Mouse (Mus musculus): ENCODE data around the gene Ddx23.

Gene Ddx23

DNA sequence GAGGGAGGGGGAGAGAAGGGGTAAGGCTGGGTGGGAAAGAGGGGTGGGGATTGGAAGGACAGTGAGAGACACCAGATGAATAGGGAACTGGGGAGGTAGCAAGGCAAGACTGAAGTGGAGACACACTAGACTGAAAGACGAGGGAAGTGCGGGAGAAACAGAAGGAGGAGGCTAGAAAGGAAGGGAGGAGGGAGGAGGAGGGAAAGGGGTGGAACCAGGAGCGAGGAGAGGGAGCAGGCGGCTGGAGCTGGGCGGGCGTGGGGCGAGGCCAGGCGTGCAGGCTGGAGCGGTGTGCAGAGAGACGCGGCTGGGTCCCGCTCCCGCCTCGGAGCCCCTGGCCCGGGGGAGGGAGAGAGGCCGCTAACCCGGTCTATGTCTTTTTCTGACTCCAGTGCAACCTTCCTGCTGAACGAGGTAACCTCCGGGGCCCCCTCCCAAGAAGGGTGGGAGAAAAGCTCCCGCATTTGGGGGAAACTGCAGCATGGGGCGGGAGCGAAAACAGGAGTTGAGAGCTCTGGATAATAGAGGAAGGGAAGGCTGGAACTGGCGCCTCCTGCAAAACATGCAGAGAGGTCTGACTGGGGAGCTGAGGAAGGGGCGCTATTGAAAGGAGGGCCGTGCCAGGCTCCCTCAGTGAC is 30.5 kb downstream of the Ddx23 start:
- no peak for DNase-seq (ENCODE audit: low spot score)

DNA sequence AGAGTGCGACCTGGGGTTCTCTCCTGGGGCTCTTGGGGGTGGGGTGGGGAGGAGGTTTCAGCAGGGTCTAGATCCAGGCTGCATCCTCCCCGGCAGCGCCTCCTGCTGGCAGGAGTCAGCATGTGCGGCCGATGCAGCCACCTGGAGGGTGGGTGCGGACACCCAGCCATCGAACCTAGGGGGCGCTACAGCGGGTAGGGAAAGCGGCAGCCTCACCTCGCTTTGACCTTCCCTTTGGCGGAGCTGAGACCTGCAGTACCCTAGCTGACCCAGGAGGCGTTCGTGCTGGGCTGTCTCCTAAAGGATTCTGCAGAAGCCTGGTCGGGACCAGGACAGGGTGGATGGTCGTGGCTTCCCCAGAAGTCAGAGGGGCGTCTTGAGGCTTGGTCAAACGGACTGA is 31.2 kb downstream of the Ddx23 start:
- peak; percentile 80 for DNase-seq (ENCODE audit: low spot score)

GRCm38 (mm10) chr15:98630540-98630939 is 32.2 kb downstream of the Ddx23 start, which contains the start of gene Cacnb3:
Cacnb3 (plus strand) TSS chr15:98630840.
- no peak for DNase-seq (ENCODE audit: low spot score)

- DNase-seq (ENCODE audit: low spot score), result no peak
Observed at GRCm38 (mm10) chr15:98629464-98629863, 33.2 kb downstream of the Ddx23 start.

GRCm38 (mm10) chr15:98628589-98629254 is 34.0 kb downstream of the Ddx23 start:
- no peak for DNase-seq (ENCODE audit: low spot score)

DNA sequence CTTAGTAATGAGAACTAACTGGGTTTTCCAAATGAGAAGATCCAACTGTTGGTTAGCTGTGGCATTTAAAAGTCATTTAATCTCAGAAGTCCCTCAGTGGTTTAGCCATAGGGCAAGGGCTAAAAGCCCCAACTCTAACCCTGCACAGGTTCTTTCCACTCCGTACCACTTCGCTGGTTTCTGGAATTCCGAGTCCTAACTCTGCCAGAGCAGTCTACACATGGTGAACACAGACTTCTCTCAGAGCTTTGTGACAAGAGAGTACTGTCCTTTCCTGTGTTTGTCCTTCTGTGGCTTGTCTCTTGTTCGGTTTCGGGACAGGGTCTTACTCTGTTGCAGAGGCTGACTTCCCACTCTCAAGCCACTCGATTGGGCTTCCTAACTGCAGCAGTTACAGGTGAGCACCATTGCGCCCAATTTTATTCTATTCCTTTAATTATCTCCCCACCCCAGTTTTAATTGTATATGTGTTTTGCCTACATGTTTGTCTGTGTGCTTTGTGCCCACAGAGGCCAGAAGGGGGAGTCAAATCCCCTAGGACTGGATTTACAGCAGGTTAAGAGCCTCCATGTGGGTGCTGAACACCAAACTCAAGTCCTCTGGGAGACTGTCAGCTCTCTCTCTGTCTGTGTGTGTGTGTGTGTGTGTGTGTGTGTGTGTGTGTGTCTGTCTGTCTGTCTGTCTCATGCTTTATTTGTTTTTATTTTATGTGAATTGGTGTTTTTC is 36.0 kb downstream of the Ddx23 start:
- no peak for DNase-seq (ENCODE audit: low spot score)

GRCm38 (mm10) chr15:98626078-98626477 is 36.6 kb downstream of the Ddx23 start:
- DNase-seq (ENCODE audit: low spot score), result no peak

- DNase-seq (ENCODE audit: low spot score), result peak; percentile 65
Observed at GRCm38 (mm10) chr15:98623361-98623821, 39.3 kb downstream of the Ddx23 start.

DNA sequence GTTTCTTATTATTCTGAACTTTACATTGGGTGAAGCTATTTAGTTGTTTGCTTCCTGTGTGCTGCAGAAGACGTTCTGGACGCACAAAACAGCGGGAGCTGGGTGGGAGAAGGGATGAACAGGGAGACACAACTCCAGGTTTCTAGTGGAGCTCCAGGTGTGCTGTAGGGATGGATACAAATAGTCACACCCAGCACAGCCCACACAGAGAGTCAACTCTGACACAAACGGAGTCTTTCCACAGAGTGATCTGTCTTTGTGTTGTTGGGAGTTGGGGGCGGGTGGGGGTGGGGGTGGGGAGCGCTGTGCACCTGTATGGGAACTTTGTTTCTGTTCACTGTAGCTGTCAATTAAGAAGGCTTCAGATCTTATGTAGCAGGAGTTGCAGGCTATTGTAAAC is 40.0 kb downstream of the Ddx23 start:
- DNase-seq (ENCODE audit: low spot score), result no peak

DNA sequence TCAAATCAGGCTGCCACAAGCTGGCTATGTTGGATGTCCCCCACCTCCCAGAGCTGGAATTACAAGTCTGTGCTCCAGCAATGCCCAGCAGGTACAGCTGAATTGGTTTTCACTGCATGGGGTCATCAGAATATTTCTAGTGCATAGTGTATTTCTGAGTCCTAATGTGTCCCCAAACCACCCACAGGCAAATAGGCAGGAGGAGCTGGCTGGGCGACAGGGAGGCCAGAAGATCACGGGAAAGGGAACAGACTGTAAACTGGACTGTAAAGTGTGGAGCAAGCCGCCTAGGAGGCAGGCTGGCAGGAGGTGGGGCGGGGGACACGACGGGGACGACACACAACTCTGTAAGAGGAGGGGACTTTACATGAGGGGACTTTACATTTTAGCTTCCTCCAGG is 40.5 kb downstream of the Ddx23 start:
- DNase-seq (ENCODE audit: low spot score), result no peak

DNA sequence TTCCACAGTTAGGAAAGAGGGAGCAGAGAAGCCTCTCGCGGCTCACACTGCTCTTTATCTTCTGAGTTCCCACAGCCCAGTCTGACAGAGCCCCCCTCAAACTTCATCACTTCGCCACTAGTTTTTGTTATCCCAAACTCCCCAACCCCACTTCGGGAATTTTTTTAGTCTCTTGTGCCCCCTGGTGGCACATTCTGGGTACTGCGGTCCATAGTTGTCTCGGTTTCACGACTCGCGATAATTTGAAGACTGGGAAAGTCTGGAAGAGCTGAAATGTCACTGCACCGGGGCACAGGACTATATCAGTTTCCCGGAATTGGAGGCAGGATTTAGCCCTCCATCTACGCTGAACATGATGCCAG is 45.5 kb downstream of the Ddx23 start:
- DNase-seq (ENCODE audit: low spot score), result peak; percentile 41

DNA sequence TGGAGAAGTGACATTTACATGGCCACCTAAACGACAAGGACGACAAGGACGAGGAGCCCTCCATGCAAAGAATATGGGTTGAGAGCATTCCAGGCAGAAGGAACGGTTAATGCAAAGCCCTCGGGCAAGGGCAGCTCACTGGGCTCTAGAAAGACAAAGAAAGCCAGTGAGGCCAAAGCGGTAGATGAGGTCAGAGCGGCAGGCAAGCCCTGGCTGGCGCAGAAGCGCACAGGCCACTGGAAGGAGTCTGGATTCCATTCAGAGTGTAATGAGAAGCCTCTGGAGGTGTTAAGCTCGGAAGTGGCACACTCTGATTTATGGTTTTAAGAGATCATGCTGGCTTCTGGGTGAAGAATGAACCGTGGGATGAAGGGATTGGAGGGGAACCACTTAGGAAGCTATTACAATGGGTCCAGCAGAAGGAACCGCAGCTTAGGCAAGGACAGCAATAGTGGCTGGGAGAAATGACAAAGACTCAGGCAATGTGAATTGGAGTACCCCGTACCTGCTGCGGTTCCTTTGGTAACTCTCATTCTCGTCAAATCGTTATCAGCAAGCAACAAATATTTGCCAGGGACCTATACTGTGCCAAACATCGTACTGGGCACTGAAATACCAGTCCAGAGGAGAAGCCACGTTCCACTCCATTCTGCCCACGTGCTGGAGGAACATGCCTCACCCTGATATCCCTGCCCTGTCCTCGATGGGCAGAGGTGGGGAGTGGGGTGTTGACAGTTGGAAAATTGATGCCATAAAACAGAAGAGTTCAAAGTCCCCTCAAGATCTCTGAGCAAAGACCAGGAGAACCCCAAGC is 46.1 kb downstream of the Ddx23 start:
- no peak for DNase-seq (ENCODE audit: low spot score)

- no peak for DNase-seq (ENCODE audit: low spot score)
Observed at GRCm38 (mm10) chr15:98615751-98616150, 46.9 kb downstream of the Ddx23 start.

DNA sequence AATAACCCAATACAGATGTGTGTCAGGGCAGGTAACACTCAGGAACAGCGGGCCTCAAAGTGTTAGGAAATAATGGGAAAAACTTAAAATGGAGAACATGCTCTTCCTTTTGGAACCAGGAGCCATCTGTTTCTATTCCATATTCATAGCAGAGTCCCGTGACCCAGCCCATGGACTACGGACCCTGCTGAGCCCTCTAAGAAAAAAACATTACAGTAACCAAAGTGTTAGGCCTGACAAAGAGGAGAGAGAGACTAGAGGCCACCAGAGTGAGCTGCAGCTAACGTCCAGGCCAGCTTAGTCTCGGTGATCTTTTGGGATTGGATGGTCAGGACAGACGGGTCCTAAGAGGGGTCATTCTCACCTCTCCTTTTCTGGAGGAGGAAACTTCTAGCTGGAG is 47.7 kb downstream of the Ddx23 start:
- no peak for DNase-seq (ENCODE audit: low spot score)

- DNase-seq (ENCODE audit: low spot score), result no peak
Observed at GRCm38 (mm10) chr15:98614551-98614950, 48.1 kb downstream of the Ddx23 start.

GRCm38 (mm10) chr15:98612229-98612628 is 50.5 kb downstream of the Ddx23 start:
- DNase-seq (ENCODE audit: low spot score), result no peak

DNA sequence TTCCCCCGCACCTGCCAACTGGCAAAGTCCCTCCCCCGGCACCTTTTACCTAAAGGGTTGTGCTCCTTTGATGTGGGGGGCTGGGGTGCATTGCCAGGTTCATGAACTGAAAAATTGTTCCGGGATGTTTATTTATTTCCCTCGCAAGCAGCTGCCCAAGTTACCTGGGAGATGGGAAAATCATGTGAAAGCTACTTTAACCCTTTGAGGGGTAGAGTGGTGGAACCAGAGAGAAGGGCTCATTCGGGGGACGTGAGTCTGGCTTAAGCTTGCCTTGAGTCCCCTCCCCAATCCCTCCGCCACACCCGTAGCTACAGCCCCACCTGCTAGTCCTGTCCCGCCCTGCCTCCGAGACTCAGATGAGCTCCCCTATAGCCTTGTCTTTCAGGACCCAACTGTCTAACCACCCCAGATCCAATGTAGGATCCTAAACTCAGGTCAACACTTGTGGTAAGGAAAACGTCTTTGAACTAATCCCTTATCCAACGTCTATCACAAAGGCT is 52.5 kb downstream of the Ddx23 start:
- DNase-seq (ENCODE audit: low spot score), result no peak

DNA sequence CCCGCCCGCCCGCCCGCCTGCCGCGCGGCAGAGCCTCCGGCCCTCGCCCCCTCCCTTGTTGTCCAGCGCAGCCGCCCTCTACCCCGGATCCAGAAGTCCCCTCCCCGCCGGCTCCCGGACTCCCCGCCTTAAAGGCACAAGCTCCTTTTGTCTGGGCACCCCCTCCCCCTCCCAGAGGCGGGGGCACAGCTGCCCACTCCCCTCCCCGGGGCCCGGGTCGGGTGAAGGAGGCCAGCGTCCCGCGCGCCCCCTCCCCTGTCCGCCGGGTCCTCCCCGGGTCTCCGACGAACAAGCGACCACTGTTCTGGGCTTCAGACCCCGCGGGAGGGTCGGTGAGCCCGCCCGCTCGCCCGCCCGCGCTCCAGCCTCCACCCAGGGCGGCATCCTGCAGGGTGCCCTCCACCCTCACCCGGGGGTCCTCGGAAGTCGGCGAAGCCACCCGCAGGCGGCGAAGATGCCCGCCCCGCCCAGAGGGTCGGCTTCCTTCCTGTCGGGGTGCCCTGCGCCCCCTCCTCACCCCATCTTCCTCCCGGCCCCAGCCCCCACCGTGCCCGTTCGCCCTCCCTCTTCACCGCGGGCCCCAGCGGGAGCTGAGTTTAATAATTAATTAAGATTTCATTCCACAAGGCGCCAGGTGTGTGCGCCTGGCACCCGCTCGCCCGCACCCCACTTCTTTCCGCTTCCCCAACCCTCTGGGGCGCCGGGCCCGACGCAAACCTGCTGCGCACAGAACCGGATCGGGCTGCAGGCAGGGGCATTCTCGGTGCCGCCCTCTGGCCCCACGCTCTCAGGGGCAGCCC is 53.2 kb downstream of the Ddx23 start, which contains the start of gene Adcy6:
Gene Adcy6, minus strand, starts transcription at position 746 of the 800 bp plus-strand sequence.
- DNase-seq (ENCODE audit: low spot score), result peak; percentile 53

DNA sequence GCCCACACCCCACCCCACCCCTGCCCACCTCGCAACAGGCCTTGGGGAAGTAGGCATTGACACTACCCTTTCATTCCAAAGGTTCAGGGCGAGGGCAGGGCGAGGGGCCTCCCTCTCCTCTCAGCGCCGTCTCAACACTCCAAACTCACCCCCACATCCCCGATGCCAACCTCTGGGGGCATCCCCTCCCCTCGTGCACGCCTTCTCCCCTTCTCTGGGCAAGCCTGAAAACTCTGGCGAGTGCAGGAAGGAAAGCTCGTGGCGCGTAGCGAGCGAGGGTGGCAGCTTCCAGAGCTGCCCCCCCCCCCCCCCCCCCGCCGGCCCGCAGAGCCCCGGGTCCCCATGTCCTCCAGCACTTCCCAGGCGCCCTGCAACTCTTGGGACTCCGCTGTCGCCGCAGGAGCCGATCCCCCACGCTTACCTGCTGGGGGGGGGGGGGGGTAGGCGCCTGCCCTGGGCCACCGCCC is 53.9 kb downstream of the Ddx23 start:
- no peak for DNase-seq (ENCODE audit: low spot score)

DNA sequence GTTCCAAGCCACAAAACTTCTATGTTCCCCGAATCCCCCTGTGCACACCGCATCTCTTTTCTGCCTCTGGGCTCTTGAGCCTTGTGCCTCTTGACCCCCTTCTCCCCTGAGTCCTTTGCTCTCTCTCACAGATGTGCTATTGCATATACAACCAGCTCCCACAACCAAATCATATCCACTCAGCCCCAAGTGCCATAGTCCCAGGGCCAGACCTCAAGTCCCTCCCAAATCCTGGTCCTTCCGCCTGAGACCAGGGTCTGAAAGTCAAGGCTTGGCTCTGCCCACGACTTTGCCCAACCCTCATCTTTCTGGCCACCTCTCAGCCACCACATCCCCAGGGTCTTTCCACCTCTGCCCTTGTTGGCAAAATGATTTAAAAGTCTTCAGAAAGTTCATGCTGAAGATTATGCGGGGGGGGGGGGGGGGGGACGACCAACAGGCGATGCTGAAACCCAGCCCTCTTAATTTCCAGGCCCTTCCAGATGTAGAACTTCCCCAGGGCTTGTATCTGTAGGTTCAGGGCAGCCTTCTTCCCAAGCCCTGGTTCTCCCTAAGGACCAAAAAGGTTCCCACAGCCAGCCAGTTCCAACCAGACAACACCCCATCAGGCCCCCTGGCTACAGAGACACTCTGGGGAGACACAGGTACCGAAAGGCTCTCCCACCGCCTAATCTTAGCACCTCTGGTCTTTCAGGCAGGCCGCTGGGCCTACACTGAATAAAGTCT is 54.5 kb downstream of the Ddx23 start:
- no peak for DNase-seq (ENCODE audit: low spot score)
